Mouse (Mus musculus): Measurements from ENCODE around the gene Cebpe.

Gene Cebpe

GRCm38 (mm10) chr14:54720654-54721350 lies 8.8 kb upstream of the Cebpe start:
- no peak for DNase-seq

GRCm38 (mm10) chr14:54720041-54720440 lies 8.1 kb upstream of the Cebpe start:
- DNase-seq, result no peak

GRCm38 (mm10) chr14:54715402-54715801 lies 3.4 kb upstream of the Cebpe start:
- no peak for DNase-seq

GRCm38 (mm10) chr14:54714617-54715081 lies 2.7 kb upstream of the Cebpe start:
- DNase-seq, result no peak

- DNase-seq, result peak; percentile 70
Observed at GRCm38 (mm10) chr14:54714121-54714520, 2.1 kb upstream of the Cebpe start.

- peak; percentile 36 for DNase-seq
Observed at GRCm38 (mm10) chr14:54712861-54713260, 887 bp upstream of the Cebpe start.

GRCm38 (mm10) chr14:54709054-54709453 lies 2.9 kb downstream of the Cebpe start:
- DNase-seq, result no peak

- no peak for DNase-seq
Observed at GRCm38 (mm10) chr14:54706589-54707320, 5.2 kb downstream of the Cebpe start.

GRCm38 (mm10) chr14:54705844-54706243 lies 6.1 kb downstream of the Cebpe start:
- DNase-seq, result no peak

- DNase-seq, result no peak
Observed at GRCm38 (mm10) chr14:54703207-54703606, 8.8 kb downstream of the Cebpe start.

- peak; percentile 91 for DNase-seq
Observed at GRCm38 (mm10) chr14:54701298-54701697, 10.7 kb downstream of the Cebpe start.

GRCm38 (mm10) chr14:54699586-54699985 lies 12.4 kb downstream of the Cebpe start:
- DNase-seq, result no peak

- DNase-seq, result no peak
Observed at GRCm38 (mm10) chr14:54698733-54699132, 13.2 kb downstream of the Cebpe start, which contains the start of gene Gm29776. Gm29776 (minus strand) TSS chr14:54698833.

- DNase-seq, result no peak
Observed at GRCm38 (mm10) chr14:54696752-54697151, 15.2 kb downstream of the Cebpe start.

GRCm38 (mm10) chr14:54695042-54695441 lies 16.9 kb downstream of the Cebpe start:
- no peak for DNase-seq

GRCm38 (mm10) chr14:54687251-54687650 lies 24.7 kb downstream of the Cebpe start:
- no peak for DNase-seq

GRCm38 (mm10) chr14:54686522-54687143 lies 25.3 kb downstream of the Cebpe start, which contains the start of gene Acin1:
Acin1 (minus strand) TSS chr14:54686931.
- peak; percentile 100 for DNase-seq

- no peak for DNase-seq
Observed at GRCm38 (mm10) chr14:54686063-54686521, 25.9 kb downstream of the Cebpe start, which contains the start of gene 1700123O20Rik. 1700123O20Rik (plus strand) TSS chr14:54686216.

GRCm38 (mm10) chr14:54685471-54685870 lies 26.5 kb downstream of the Cebpe start:
- DNase-seq, result no peak

- no peak for DNase-seq
Observed at GRCm38 (mm10) chr14:54682396-54682795, 29.6 kb downstream of the Cebpe start.

GRCm38 (mm10) chr14:54678657-54679304 lies 33.2 kb downstream of the Cebpe start:
- no peak for DNase-seq

- no peak for DNase-seq
Observed at GRCm38 (mm10) chr14:54676290-54676689, 35.7 kb downstream of the Cebpe start.

- DNase-seq, result peak; percentile 14
Observed at GRCm38 (mm10) chr14:54674317-54674716, 37.7 kb downstream of the Cebpe start.
